ENCODE assay signal across 8 mouse cellular contexts in the genomic region with DNA sequence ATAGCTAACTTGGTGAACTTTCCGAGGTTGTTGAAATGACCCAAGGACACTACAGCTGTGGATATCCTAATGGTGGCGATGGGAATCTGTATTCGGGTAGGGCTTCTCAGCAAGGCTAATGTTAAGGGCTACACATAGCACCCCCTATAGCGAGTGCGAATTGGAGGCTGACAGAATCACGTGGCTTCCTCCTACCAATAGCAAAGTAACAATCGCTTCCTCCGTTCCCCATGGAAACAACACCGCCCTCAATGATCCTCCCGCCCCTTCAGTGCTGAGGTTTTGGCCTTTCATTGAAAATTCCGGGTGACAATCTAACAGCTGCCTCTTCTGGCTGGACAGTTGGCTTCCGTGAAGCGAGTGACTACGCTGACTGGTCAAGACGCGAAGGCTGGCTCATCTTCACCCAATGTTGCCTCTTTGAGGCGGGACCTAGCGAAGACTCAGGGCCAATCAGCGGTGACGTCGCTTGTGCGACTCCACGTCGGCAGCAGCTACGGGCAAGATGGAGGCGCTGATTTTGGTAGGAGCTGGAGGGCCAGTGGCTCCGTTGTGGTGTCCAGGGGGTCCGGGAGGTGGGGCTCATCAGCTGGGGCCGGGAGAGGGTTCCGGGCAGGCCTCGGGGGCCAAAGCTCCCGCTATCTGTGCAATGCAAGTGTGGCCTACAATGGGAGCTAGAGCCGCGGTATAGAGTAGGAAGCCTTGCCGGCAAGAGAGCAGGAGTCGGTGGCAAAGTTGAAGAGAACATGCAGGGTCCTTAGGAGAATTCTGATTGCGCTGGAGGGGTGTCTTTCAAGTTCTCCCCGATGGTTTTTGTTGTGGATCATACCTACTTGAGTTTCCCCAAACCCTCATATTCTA. TPM values are rescaled to one million over a fixed set of nuclear protein-coding genes. Genes with fewer than 3 reads are reported as not detected.
A peak's percentile ranks its signal among the peaks of the same experiment; 100 is the strongest.
DNase-seq lines count a peak whose midpoint lies in the region; ATAC-seq and TF ChIP-seq lines count a peak whose summit lies in the region.

A gene (plus strand): TSS at position 296 of the 861 bp plus-strand sequence.

- H3K9me3 ChIP-seq in MEL (replicated peaks; ENCODE audit: insufficient read depth, low read length): no peaks in the 10 kb centered on the region
- no peaks in the 10 kb centered on the region for H3K9me3 ChIP-seq in forebrain, postnatal 0 days (ENCODE audit: low read length)
- H3K9me3 ChIP-seq in lung, embryonic 15.5 days: no peaks in the 10 kb centered on the region

- peak; percentile 99 for ATAC-seq in forebrain, postnatal 0 days
- peak; percentile 99 for ATAC-seq in lung, embryonic 15.5 days (ENCODE audit: borderline replicate concordance, extremely low read depth, low FRiP score, low TSS enrichment)

- H3K79me2 ChIP-seq in MEL (ENCODE audit: control insufficient read depth, insufficient read depth, low read length, poor library complexity): peaks cover 22% of the 10 kb centered on the region

- peak within 1 kb of the TSS; percentile 84 to 96 for H3K4me3 ChIP-seq in MEL (ENCODE audit: control insufficient read depth in 1 of 2, insufficient read depth in 1 of 2, low read depth in 2 of 2, low read length in 2 of 2)
- H3K4me3 ChIP-seq in cerebellum, adult 2 months (replicated peaks; ENCODE audit: insufficient read depth, low read depth, low read length): peak within 1 kb of the TSS; percentile 68
- H3K4me3 ChIP-seq in forebrain, postnatal 0 days (ENCODE audit: low read depth, low read length): peak within 1 kb of the TSS; percentile 62
- H3K4me3 ChIP-seq in lung, embryonic 15.5 days: peak within 1 kb of the TSS; percentile 82

- peak; percentile 96 for DNase-seq in MEL (ENCODE audit: low read depth, low spot score)
- DNase-seq in cerebellum, adult 2 months: peak; percentile 95 to 99
- peak; percentile 99 for DNase-seq in forebrain, postnatal 0 days
- DNase-seq in heart, postnatal 4 days: peak; percentile 95
- peak; percentile 98 to 99 for DNase-seq in layer of hippocampus, adult 8-10 months (ENCODE audit: low spot score in 2 of 2)
- DNase-seq in ovary, adult 18-20 months (ENCODE audit: low spot score): peak; percentile 97
- peak; percentile 98 for DNase-seq in thymus, postnatal 0 days (ENCODE audit: low spot score)

- peak within 1 kb of the TSS; percentile 55 for H3K4me2 ChIP-seq in forebrain, postnatal 0 days (ENCODE audit: low read depth)
- H3K4me2 ChIP-seq in lung, embryonic 15.5 days: peak within 1 kb of the TSS; percentile 66

- TF ChIP-seq EP300 in MEL (IDR thresholded peaks at IDR 0.05; ENCODE audit: low read depth in 1 of 2, low read length in 2 of 2): no peak

- no peaks in the 10 kb centered on the region for H3K27me3 ChIP-seq in MEL (ENCODE audit: control insufficient read depth in 1 of 2, insufficient read depth in 2 of 2, low read length in 2 of 2)
- H3K27me3 ChIP-seq in cerebellum, adult 2 months (ENCODE audit: control insufficient read depth, insufficient read depth, low read length): no peaks in the 10 kb centered on the region
- no peaks in the 10 kb centered on the region for H3K27me3 ChIP-seq in forebrain, postnatal 0 days (ENCODE audit: insufficient read depth, low read length)
- H3K27me3 ChIP-seq in lung, embryonic 15.5 days: no peaks in the 10 kb centered on the region

- peak within 1 kb of the TSS; percentile 97 for H3K9ac ChIP-seq in MEL (ENCODE audit: control insufficient read depth, low read depth, low read length, poor library complexity, severe bottlenecking)
- H3K9ac ChIP-seq in forebrain, postnatal 0 days: peak within 1 kb of the TSS; percentile 78
- H3K9ac ChIP-seq in lung, embryonic 15.5 days: peak within 1 kb of the TSS; percentile 86

- peaks cover 0 to 18% of the 10 kb centered on the region in 2 experiments; a peak in 2 of 4 replicates for H3K36me3 ChIP-seq in MEL (ENCODE audit: control insufficient read depth in 1 of 2, insufficient read depth in 2 of 2, low read length in 2 of 2)
- no peaks in the 10 kb centered on the region for H3K36me3 ChIP-seq in forebrain, postnatal 0 days (ENCODE audit: insufficient read depth)
- no peaks in the 10 kb centered on the region for H3K36me3 ChIP-seq in lung, embryonic 15.5 days

- H3K27ac ChIP-seq in MEL (ENCODE audit: control insufficient read depth, low read depth, low read length): peak within 1 kb of the TSS; percentile 61
- H3K27ac ChIP-seq in cerebellum, adult 2 months (ENCODE audit: insufficient read depth, low read length): no peak within 1 kb of the TSS
- H3K27ac ChIP-seq in forebrain, postnatal 0 days (ENCODE audit: low read depth, low read length): peak within 1 kb of the TSS; percentile 46; the same call in 1 of the 2 replicates
- H3K27ac ChIP-seq in lung, embryonic 15.5 days: peak within 1 kb of the TSS; percentile 55; the same call in 1 of the 2 replicates

- TF ChIP-seq POLR2A in MEL (IDR thresholded peaks at IDR 0.05; ENCODE audit: control insufficient read depth in 1 of 2, insufficient read depth in 1 of 2, low read depth in 1 of 2, low read length in 2 of 2, poor library complexity in 1 of 2): peak in 1 of 2 experiments; percentile 63; a peak in 2 of 4 replicates
- TF ChIP-seq POLR2A in cerebellum, adult 2 months (IDR thresholded peaks at IDR 0.05; ENCODE audit: borderline replicate concordance, insufficient read depth, low read length): peak; percentile 93

- TF ChIP-seq RAD21 in MEL (IDR thresholded peaks at IDR 0.05; ENCODE audit: low read depth, low read length): no peak

- peaks cover 3 to 15% of the 10 kb centered on the region in 2 experiments; a peak in 3 of 4 replicates for H3K4me1 ChIP-seq in MEL (ENCODE audit: control insufficient read depth in 1 of 2, insufficient read depth in 2 of 2, low read length in 2 of 2)
- no peaks in the 10 kb centered on the region; the same call in 1 of the 2 replicates for H3K4me1 ChIP-seq in cerebellum, adult 2 months (ENCODE audit: control insufficient read depth, insufficient read depth, low read length)
- H3K4me1 ChIP-seq in forebrain, postnatal 0 days (ENCODE audit: insufficient read depth): 0 out of 2 replicates have a peak, but pooled peaks cover 2% of the 10 kb centered on the region
- peaks cover 14% of the 10 kb centered on the region for H3K4me1 ChIP-seq in lung, embryonic 15.5 days

- TF ChIP-seq CTCF in MEL (IDR thresholded peaks at IDR 0.05 in 2 of 3, conservative IDR thresholded peaks at IDR 0.05 in 1 of 3; ENCODE audit: control insufficient read depth in 1 of 3, insufficient read depth in 1 of 3, low read depth in 2 of 3, low read length in 3 of 3, poor library complexity in 1 of 3, severe bottlenecking in 1 of 3): peak in 1 of 3 experiments; percentile 17; a peak in 1 of 6 replicates
- no peak for TF ChIP-seq CTCF in cerebellum, adult 2 months (IDR thresholded peaks at IDR 0.05; ENCODE audit: borderline replicate concordance, insufficient read depth, low read depth, low read length)
- peak; percentile 67 for TF ChIP-seq CTCF in forebrain, postnatal 0 days (IDR thresholded peaks at IDR 0.05; ENCODE audit: low read depth)

- under 1% methylated on average over 38 of the region's 38 CpGs for WGBS in cerebellum, adult 2 months
- under 1% methylated on average over 38 of the region's 38 CpGs for WGBS in forebrain, postnatal 0 days
- under 1% methylated on average over 38 of the region's 38 CpGs for WGBS in lung, embryonic 15.5 days

TF ChIP-seq in MEL, 35 proteins besides CTCF, POLR2A, EP300 and RAD21 (continues in another document):
- TF ChIP-seq MXI1 (IDR thresholded peaks at IDR 0.05; ENCODE audit: low read depth, low read length): peak; percentile 47; the same call in 1 of the 2 replicates
- TF ChIP-seq MAZ (IDR thresholded peaks at IDR 0.05; ENCODE audit: low read depth, low read length): 0 out of 2 replicates have a peak, but pooled peaks have one; percentile 7
- no peak for TF ChIP-seq MEF2A (IDR thresholded peaks at IDR 0.05; ENCODE audit: extremely low read depth, insufficient replicate concordance, low read depth, low read length, poor library complexity, severe bottlenecking)
- no peak for TF ChIP-seq ZC3H11A (IDR thresholded peaks at IDR 0.05; ENCODE audit: low read depth, low read length)
- peak; percentile 79; the same call in 1 of the 2 replicates for TF ChIP-seq HCFC1 (IDR thresholded peaks at IDR 0.05; ENCODE audit: low read depth, low read length)
- TF ChIP-seq POLR2AphosphoS2 (IDR thresholded peaks at IDR 0.05; ENCODE audit: low read length): no peak
- peak; percentile 95; the same call in 1 of the 2 replicates for TF ChIP-seq UBTF (IDR thresholded peaks at IDR 0.05; ENCODE audit: borderline replicate concordance, insufficient read depth, low read depth, low read length)
- no peak for TF ChIP-seq TAL1 (IDR thresholded peaks at IDR 0.05; ENCODE audit: low read length)
- TF ChIP-seq MAX (IDR thresholded peaks at IDR 0.05; ENCODE audit: low read length): peak; percentile 92
- TF ChIP-seq KAT2A (conservative IDR thresholded peaks at IDR 0.05; ENCODE audit: low read depth, low read length): peak; percentile 53
- TF ChIP-seq CHD2 (IDR thresholded peaks at IDR 0.05; ENCODE audit: low read length): peak; percentile 76
- peak in 1 of 2 experiments; percentile 74; a peak in 2 of 4 replicates for TF ChIP-seq USF2 (IDR thresholded peaks at IDR 0.05; ENCODE audit: borderline replicate concordance in 1 of 2, insufficient read depth in 1 of 2, low read depth in 1 of 2, low read length in 2 of 2)
- TF ChIP-seq ELF1 (IDR thresholded peaks at IDR 0.05; ENCODE audit: low read depth, low read length): peak; percentile 84
- peak; percentile 57 for TF ChIP-seq NELFE (IDR thresholded peaks at IDR 0.05; ENCODE audit: low read depth, low read length)
- no peak for TF ChIP-seq ZMIZ1 (IDR thresholded peaks at IDR 0.05; ENCODE audit: low read depth, low read length)
- peak; percentile 97 for TF ChIP-seq USF1 (IDR thresholded peaks at IDR 0.05; ENCODE audit: low read depth, low read length)
- TF ChIP-seq BHLHE40 (IDR thresholded peaks at IDR 0.05; ENCODE audit: borderline replicate concordance, low read depth, low read length): no peak
- no peak for TF ChIP-seq GATA1 (IDR thresholded peaks at IDR 0.05; ENCODE audit: low read depth, low read length)
- peak; percentile 77 for TF ChIP-seq SIN3A (IDR thresholded peaks at IDR 0.05; ENCODE audit: low read length)

RNA-seq across cellular contexts. Expression of the gene that starts here (rescaled TPM):
- total RNA-seq in MEL (2012; rRNA removed): 46.7 and 48.0 TPM in 2 replicates
- 100 to 1,000 TPM; 117 to 822 TPM for polyA plus RNA-seq in MEL (2012; ENCODE audit: insufficient read depth in 1 of 2, insufficient read length in 2 of 2, low read depth in 1 of 2, low replicate concordance in 2 of 2, missing spikeins in 1 of 2)
- 110 and 117 TPM in 2 replicates for polyA plus RNA-seq in cerebellum, adult 2 months (2012; rRNA removed)
- total RNA-seq in forebrain, postnatal 0 days (2014; rRNA removed): 120 and 147 TPM in 2 replicates
- 209 and 217 TPM in 2 replicates for polyA plus RNA-seq in forebrain, postnatal 0 days (2015; fragmentation: Nextera tagmentation; extraction: Ambion mirVana)
- total RNA-seq in heart, postnatal 4 days (2021): 10 to 100 TPM; 88.7 to 91.2 TPM
- total RNA-seq in layer of hippocampus, adult 8-10 months (2022): 100 to 1,000 TPM in 1 of 4 experiments, 10 to 100 TPM in 3; 90.6 to 100 (median 94.2) TPM
- 287 and 293 TPM in 2 replicates for polyA plus RNA-seq in lung, embryonic 15.5 days (2015; fragmentation: Nextera tagmentation; extraction: Ambion mirVana)
- 188 and 210 TPM in 2 replicates for polyA plus RNA-seq in thymus, postnatal 0 days (2015; fragmentation: Nextera tagmentation; extraction: Ambion mirVana)
